Mouse (Mus musculus): ENCODE data around the gene Sema5a. TPM values are rescaled to one million over a fixed set of nuclear protein-coding genes. Genes with fewer than 3 reads are reported as not detected.

The Sema5a gene
- polyA plus RNA-seq, 1 experiment from 2014 or later, result 15.7 TPM

- Histone ChIP-seq H3K27ac (ENCODE audit: low read depth, low read length) (peak overlapping the region; percentile 52; the same call in 1 of the 2 replicates), H3K4me2 (ENCODE audit: low read depth, low read length) (no peak overlapping the region)
Observed at GRCm38 (mm10) chr15:32447558-32448349, 203.1 kb downstream of the Sema5a start.

GRCm38 (mm10) chr15:32459046-32459445, 214.4 kb downstream of the Sema5a start:
- Histone ChIP-seq H3K9ac (replicated peaks; ENCODE audit: low read depth, low read length) (no peak overlapping the region), H3K4me2 (ENCODE audit: low read depth, low read length) (no peak overlapping the region), H3K27me3 (ENCODE audit: control insufficient read depth, insufficient read depth, low read length) (no peaks in the 10 kb centered on the region), H3K9me3 (ENCODE audit: control insufficient read depth, low read length) (no peaks in the 10 kb centered on the region), H3K4me1 (ENCODE audit: control insufficient read depth, insufficient read depth, low read length) (no peaks in the 10 kb centered on the region), H3K36me3 (ENCODE audit: control insufficient read depth, insufficient read depth, low read length) (no peaks in the 10 kb centered on the region), H3K27ac (ENCODE audit: low read depth, low read length) (no peak overlapping the region), H3K4me3 (ENCODE audit: low read depth, low read length) (no peak overlapping the region)
- no peak; the same call in 1 of the 2 replicates for ATAC-seq (ENCODE audit: low read depth)
- WGBS, result 58% methylated on average over 2 of the region's 2 CpGs

More at GRCm38 (mm10) chr15:32447558-32448349, 203.1 kb downstream of the Sema5a start:
- Histone ChIP-seq H3K36me3 (ENCODE audit: control insufficient read depth, insufficient read depth, low read length) (no peaks in the 10 kb centered on the region), H3K9me3 (ENCODE audit: control insufficient read depth, low read length) (no peaks in the 10 kb centered on the region), H3K27me3 (ENCODE audit: control insufficient read depth, insufficient read depth, low read length) (no peaks in the 10 kb centered on the region), H3K4me1 (ENCODE audit: control insufficient read depth, insufficient read depth, low read length) (no peaks in the 10 kb centered on the region), H3K9ac (replicated peaks; ENCODE audit: low read depth, low read length) (no peak overlapping the region), H3K4me3 (ENCODE audit: low read depth, low read length) (no peak overlapping the region)
- WGBS, result 39% methylated on average over 7 of the region's 7 CpGs
- peak; percentile 74 for ATAC-seq (ENCODE audit: low read depth)

GRCm38 (mm10) chr15:32460238-32460637, 215.6 kb downstream of the Sema5a start:
- WGBS, result 83% methylated on average over 7 of the region's 7 CpGs

GRCm38 (mm10) chr15:32471480-32472050, 227.0 kb downstream of the Sema5a start:
- Histone ChIP-seq H3K27me3 (ENCODE audit: control insufficient read depth, insufficient read depth, low read length) (no peaks in the 10 kb centered on the region), H3K9me3 (ENCODE audit: control insufficient read depth, low read length) (no peaks in the 10 kb centered on the region), H3K9ac (replicated peaks; ENCODE audit: low read depth, low read length) (no peak overlapping the region), H3K4me3 (ENCODE audit: low read depth, low read length) (no peak overlapping the region), H3K27ac (ENCODE audit: low read depth, low read length) (no peak overlapping the region), H3K4me2 (ENCODE audit: low read depth, low read length) (no peak overlapping the region), H3K36me3 (ENCODE audit: control insufficient read depth, insufficient read depth, low read length) (no peaks in the 10 kb centered on the region), H3K4me1 (ENCODE audit: control insufficient read depth, insufficient read depth, low read length) (no peaks in the 10 kb centered on the region)
- WGBS, result 30% methylated on average over 6 of the region's 6 CpGs
- no peak for ATAC-seq (ENCODE audit: low read depth)

More at GRCm38 (mm10) chr15:32460238-32460637, 215.6 kb downstream of the Sema5a start:
- ATAC-seq (ENCODE audit: low read depth), result peak; percentile 28; the same call in 1 of the 2 replicates
- no peaks in the 10 kb centered on the region for H3K9me3 ChIP-seq (ENCODE audit: control insufficient read depth, low read length)
- H3K4me1 ChIP-seq (ENCODE audit: control insufficient read depth, insufficient read depth, low read length), result no peaks in the 10 kb centered on the region
- no peaks in the 10 kb centered on the region for H3K27me3 ChIP-seq (ENCODE audit: control insufficient read depth, insufficient read depth, low read length)
- H3K4me3 ChIP-seq (ENCODE audit: low read depth, low read length), result no peak overlapping the region
- H3K36me3 ChIP-seq (ENCODE audit: control insufficient read depth, insufficient read depth, low read length), result no peaks in the 10 kb centered on the region
- H3K27ac ChIP-seq (ENCODE audit: low read depth, low read length), result no peak overlapping the region
- no peak overlapping the region for H3K4me2 ChIP-seq (ENCODE audit: low read depth, low read length)
- H3K9ac ChIP-seq (replicated peaks; ENCODE audit: low read depth, low read length), result no peak overlapping the region

- H3K4me2 ChIP-seq (ENCODE audit: low read depth, low read length), result no peak overlapping the region
- ATAC-seq (ENCODE audit: low read depth), result no peak
- H3K4me3 ChIP-seq (ENCODE audit: low read depth, low read length), result no peak overlapping the region
- no peaks in the 10 kb centered on the region for H3K9me3 ChIP-seq (ENCODE audit: control insufficient read depth, low read length)
- H3K27ac ChIP-seq (ENCODE audit: low read depth, low read length), result no peak overlapping the region
- no peak overlapping the region for H3K9ac ChIP-seq (replicated peaks; ENCODE audit: low read depth, low read length)
- 0 out of 2 replicates have a peak, but pooled peaks cover 2% of the 10 kb centered on the region for H3K4me1 ChIP-seq (ENCODE audit: control insufficient read depth, insufficient read depth, low read length)
- no peaks in the 10 kb centered on the region for H3K27me3 ChIP-seq (ENCODE audit: control insufficient read depth, insufficient read depth, low read length)
- H3K36me3 ChIP-seq (ENCODE audit: control insufficient read depth, insufficient read depth, low read length), result no peaks in the 10 kb centered on the region
Observed at GRCm38 (mm10) chr15:32480747-32481146, 236.1 kb downstream of the Sema5a start.

- no peaks in the 10 kb centered on the region for H3K9me3 ChIP-seq (ENCODE audit: control insufficient read depth, low read length)
- H3K4me2 ChIP-seq (ENCODE audit: low read depth, low read length), result no peak overlapping the region
- no peak overlapping the region for H3K27ac ChIP-seq (ENCODE audit: low read depth, low read length)
- ATAC-seq (ENCODE audit: low read depth), result peak; percentile 62
- H3K9ac ChIP-seq (replicated peaks; ENCODE audit: low read depth, low read length), result no peak overlapping the region
- no peaks in the 10 kb centered on the region for H3K27me3 ChIP-seq (ENCODE audit: control insufficient read depth, insufficient read depth, low read length)
- 59% methylated on average over 8 of the region's 8 CpGs for WGBS
- H3K4me1 ChIP-seq (ENCODE audit: control insufficient read depth, insufficient read depth, low read length), result 0 out of 2 replicates have a peak, but pooled peaks cover 2% of the 10 kb centered on the region
- no peak overlapping the region for H3K4me3 ChIP-seq (ENCODE audit: low read depth, low read length)
- H3K36me3 ChIP-seq (ENCODE audit: control insufficient read depth, insufficient read depth, low read length), result no peaks in the 10 kb centered on the region
Observed at GRCm38 (mm10) chr15:32485064-32485964, 240.7 kb downstream of the Sema5a start.

- Histone ChIP-seq H3K27ac (ENCODE audit: low read depth, low read length) (no peak overlapping the region), H3K9me3 (ENCODE audit: control insufficient read depth, low read length) (no peaks in the 10 kb centered on the region), H3K27me3 (ENCODE audit: control insufficient read depth, insufficient read depth, low read length) (no peaks in the 10 kb centered on the region), H3K9ac (replicated peaks; ENCODE audit: low read depth, low read length) (no peak overlapping the region), H3K4me1 (ENCODE audit: control insufficient read depth, insufficient read depth, low read length) (0 out of 2 replicates have a peak, but pooled peaks cover 2% of the 10 kb centered on the region), H3K4me3 (ENCODE audit: low read depth, low read length) (no peak overlapping the region), H3K36me3 (ENCODE audit: control insufficient read depth, insufficient read depth, low read length) (no peaks in the 10 kb centered on the region), H3K4me2 (ENCODE audit: low read depth, low read length) (no peak overlapping the region)
- 77% methylated on average over 1 of the region's 1 CpGs for WGBS
- ATAC-seq (ENCODE audit: low read depth), result no peak
Observed at GRCm38 (mm10) chr15:32487968-32488367, 243.4 kb downstream of the Sema5a start.

GRCm38 (mm10) chr15:32494219-32494618, 249.6 kb downstream of the Sema5a start:
- H3K27me3 ChIP-seq (ENCODE audit: control insufficient read depth, insufficient read depth, low read length), result no peaks in the 10 kb centered on the region
- ATAC-seq (ENCODE audit: low read depth), result no peak
- 83% methylated on average over 5 of the region's 5 CpGs for WGBS
- no peaks in the 10 kb centered on the region for H3K4me1 ChIP-seq (ENCODE audit: control insufficient read depth, insufficient read depth, low read length)
- no peak overlapping the region for H3K4me3 ChIP-seq (ENCODE audit: low read depth, low read length)
- H3K36me3 ChIP-seq (ENCODE audit: control insufficient read depth, insufficient read depth, low read length), result no peaks in the 10 kb centered on the region
- H3K27ac ChIP-seq (ENCODE audit: low read depth, low read length), result no peak overlapping the region
- no peaks in the 10 kb centered on the region for H3K9me3 ChIP-seq (ENCODE audit: control insufficient read depth, low read length)
- no peak overlapping the region for H3K9ac ChIP-seq (replicated peaks; ENCODE audit: low read depth, low read length)
- H3K4me2 ChIP-seq (ENCODE audit: low read depth, low read length), result no peak overlapping the region

Measured in neural tube, embryonic 14.5 days (tissue).